Mouse (Mus musculus): ENCODE measurements around the gene Zfp131.

The Zfp131 gene

GRCm38 (mm10) chr13:119754635-119755020 lies 36.1 kb downstream of the Zfp131 start:
- DNase-seq: no peak

GRCm38 (mm10) chr13:119753859-119754634 lies 36.6 kb downstream of the Zfp131 start:
- no peak for DNase-seq

GRCm38 (mm10) chr13:119746930-119747329 lies 43.8 kb downstream of the Zfp131 start:
- DNase-seq: no peak

GRCm38 (mm10) chr13:119743470-119743869 lies 47.2 kb downstream of the Zfp131 start:
- no peak for DNase-seq

- DNase-seq: no peak
Measured at GRCm38 (mm10) chr13:119742711-119743415, 47.8 kb downstream of the Zfp131 start.

- peak; percentile 10 to 26 for DNase-seq
Measured at GRCm38 (mm10) chr13:119741390-119742237, 49.1 kb downstream of the Zfp131 start.

- peak in 1 of 2 experiments; percentile 25 for DNase-seq
Measured at GRCm38 (mm10) chr13:119731448-119731847, 59.2 kb downstream of the Zfp131 start.

GRCm38 (mm10) chr13:119729406-119729805 lies 61.3 kb downstream of the Zfp131 start:
- no peak for DNase-seq

- no peak for DNase-seq
Measured at GRCm38 (mm10) chr13:119727608-119728387, 62.9 kb downstream of the Zfp131 start.

GRCm38 (mm10) chr13:119724541-119724940 lies 66.1 kb downstream of the Zfp131 start:
- no peak for DNase-seq

GRCm38 (mm10) chr13:119723368-119723767 lies 67.3 kb downstream of the Zfp131 start:
- no peak for DNase-seq

GRCm38 (mm10) chr13:119722447-119722846 lies 68.2 kb downstream of the Zfp131 start:
- DNase-seq: no peak

GRCm38 (mm10) chr13:119716105-119716504 lies 74.6 kb downstream of the Zfp131 start:
- DNase-seq: no peak

All from kidney, postnatal 4 days (tissue).